Mouse (Mus musculus): ENCODE data around the gene Zbp1.

DNA sequence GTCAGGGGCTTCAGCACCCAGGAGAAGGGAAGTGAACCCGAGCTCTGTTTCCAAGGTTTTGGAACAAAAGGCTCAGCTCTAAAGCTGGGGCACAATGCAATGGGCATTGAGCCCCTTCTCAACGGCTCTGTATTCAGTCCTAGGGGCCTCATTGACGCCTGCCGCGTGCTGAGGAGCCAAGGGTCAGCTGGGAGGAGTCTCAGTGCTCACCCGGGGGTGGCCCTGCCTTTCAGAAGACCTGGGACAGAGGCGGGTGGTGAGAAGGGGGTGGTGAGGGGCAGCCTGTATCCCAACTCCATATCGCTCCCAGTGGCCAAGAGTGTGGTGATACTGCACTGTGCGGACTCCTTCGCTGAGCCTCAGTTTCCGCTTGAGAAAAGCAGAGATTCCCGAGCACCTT lies 24.2 kb upstream of the Zbp1 start:
- TF ChIP-seq CTCF (IDR thresholded peaks at IDR 0.05; ENCODE audit: insufficient read depth, low read length) (no peak), POLR2A (IDR thresholded peaks at IDR 0.05; ENCODE audit: borderline replicate concordance, extremely low read depth, low read depth, low read length) (no peak)

Measured in lung, adult 2 months (tissue).